Mouse (Mus musculus): ENCODE results near the gene Spire2. TPM values are rescaled to one million over a fixed set of nuclear protein-coding genes. Genes with fewer than 3 reads are reported as not detected.

Spire2 gene
- polyA plus RNA-seq, 1 experiment: 0.05 TPM

GRCm38 (mm10) chr8:123331301-123331700 is 1.2 kb upstream of the Spire2 start:
- TF ChIP-seq GATA1 (IDR thresholded peaks at IDR 0.05; ENCODE audit: low read length) (no peak), TAL1 (IDR thresholded peaks at IDR 0.05; ENCODE audit: low read length) (no peak)
- no peak overlapping the region for H3K4me3 ChIP-seq (replicated peaks)
- H3K27me3 ChIP-seq (ENCODE audit: control insufficient read depth): peaks cover 19% of the 10 kb centered on the region
- H3K9me3 ChIP-seq (ENCODE audit: control insufficient read depth, low read length): no peaks in the 10 kb centered on the region
- peaks cover 50% of the 10 kb centered on the region for H3K4me1 ChIP-seq (ENCODE audit: control insufficient read depth)
- no peaks in the 10 kb centered on the region for H3K36me3 ChIP-seq (ENCODE audit: control insufficient read depth)

GRCm38 (mm10) chr8:123331810-123332209 is 703 bp upstream of the Spire2 start:
- peaks cover 50% of the 10 kb centered on the region for H3K4me1 ChIP-seq (ENCODE audit: control insufficient read depth)
- H3K9me3 ChIP-seq (ENCODE audit: control insufficient read depth, low read length): no peaks in the 10 kb centered on the region
- no peaks in the 10 kb centered on the region for H3K36me3 ChIP-seq (ENCODE audit: control insufficient read depth)
- peaks cover 19% of the 10 kb centered on the region for H3K27me3 ChIP-seq (ENCODE audit: control insufficient read depth)
- TF ChIP-seq TAL1 (IDR thresholded peaks at IDR 0.05; ENCODE audit: low read length): no peak
- no peak for TF ChIP-seq GATA1 (IDR thresholded peaks at IDR 0.05; ENCODE audit: low read length)
- peak overlapping the region; percentile 76 for H3K4me3 ChIP-seq (replicated peaks)

DNA sequence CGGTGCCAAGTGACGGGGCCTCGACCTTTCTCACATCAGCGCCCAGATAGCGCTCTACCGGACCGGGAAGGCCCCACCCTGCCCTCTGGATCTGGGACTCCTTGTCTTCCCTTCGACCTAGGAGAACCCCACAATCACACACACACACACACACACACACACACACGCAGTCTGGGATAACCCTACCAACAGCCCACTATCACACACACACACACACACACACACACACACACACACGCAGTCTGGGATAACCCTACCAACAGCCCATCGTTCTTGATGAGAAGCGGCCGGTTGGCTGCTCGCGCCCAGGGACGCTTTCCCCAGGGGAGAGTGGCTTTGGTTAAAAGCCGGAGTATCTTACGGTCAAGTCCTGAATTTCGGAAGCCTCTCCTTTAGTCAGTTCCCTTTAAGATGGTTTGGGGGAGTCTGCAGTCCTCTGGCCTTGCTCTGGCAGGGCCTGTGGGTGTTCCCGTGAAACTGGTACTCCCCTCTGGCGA is 626 bp downstream of the Spire2 start:
- H3K4me3 ChIP-seq (replicated peaks): peak overlapping the region; percentile 76
- peaks cover 46% of the 10 kb centered on the region for H3K4me1 ChIP-seq (ENCODE audit: control insufficient read depth)
- H3K27me3 ChIP-seq (ENCODE audit: control insufficient read depth): peaks cover 19% of the 10 kb centered on the region
- no peak for TF ChIP-seq GATA1 (IDR thresholded peaks at IDR 0.05; ENCODE audit: low read length)
- no peak for TF ChIP-seq TAL1 (IDR thresholded peaks at IDR 0.05; ENCODE audit: low read length)
- no peaks in the 10 kb centered on the region for H3K36me3 ChIP-seq (ENCODE audit: control insufficient read depth)
- H3K9me3 ChIP-seq (ENCODE audit: control insufficient read depth, low read length): no peaks in the 10 kb centered on the region

GRCm38 (mm10) chr8:123333864-123334263 is 1.4 kb downstream of the Spire2 start:
- TF ChIP-seq GATA1 (IDR thresholded peaks at IDR 0.05; ENCODE audit: low read length): no peak
- no peak for TF ChIP-seq TAL1 (IDR thresholded peaks at IDR 0.05; ENCODE audit: low read length)
- peaks cover 46% of the 10 kb centered on the region for H3K4me1 ChIP-seq (ENCODE audit: control insufficient read depth)
- no peak overlapping the region for H3K4me3 ChIP-seq (replicated peaks)
- H3K27me3 ChIP-seq (ENCODE audit: control insufficient read depth): peaks cover 19% of the 10 kb centered on the region
- no peaks in the 10 kb centered on the region for H3K36me3 ChIP-seq (ENCODE audit: control insufficient read depth)
- no peaks in the 10 kb centered on the region for H3K9me3 ChIP-seq (ENCODE audit: control insufficient read depth, low read length)

DNA sequence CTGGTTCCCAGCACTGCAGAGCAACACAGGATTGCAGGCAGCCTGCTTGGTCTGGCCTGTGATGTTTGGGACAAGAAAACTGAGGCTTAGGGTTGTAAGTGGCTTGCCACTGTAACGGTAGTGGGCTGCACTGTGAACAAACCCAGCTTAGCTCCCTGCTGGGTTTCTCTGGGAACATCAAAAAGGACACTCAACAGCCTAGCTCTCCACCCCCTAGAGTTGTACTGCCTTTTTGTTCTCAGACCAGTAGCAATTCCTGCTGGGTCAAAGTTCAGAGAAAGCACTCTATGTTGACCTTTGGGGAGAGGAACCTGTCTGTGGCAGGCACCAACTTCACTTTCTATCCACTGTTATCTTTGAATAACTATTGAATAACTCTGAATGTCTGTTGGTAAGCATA is 2.0 kb downstream of the Spire2 start:
- no peaks in the 10 kb centered on the region for H3K36me3 ChIP-seq (ENCODE audit: control insufficient read depth)
- TF ChIP-seq GATA1 (IDR thresholded peaks at IDR 0.05; ENCODE audit: low read length): no peak
- TF ChIP-seq TAL1 (IDR thresholded peaks at IDR 0.05; ENCODE audit: low read length): no peak
- H3K27me3 ChIP-seq (ENCODE audit: control insufficient read depth): peaks cover 19% of the 10 kb centered on the region
- H3K4me3 ChIP-seq (replicated peaks): no peak overlapping the region
- peaks cover 41% of the 10 kb centered on the region for H3K4me1 ChIP-seq (ENCODE audit: control insufficient read depth)
- H3K9me3 ChIP-seq (ENCODE audit: control insufficient read depth, low read length): no peaks in the 10 kb centered on the region

DNA sequence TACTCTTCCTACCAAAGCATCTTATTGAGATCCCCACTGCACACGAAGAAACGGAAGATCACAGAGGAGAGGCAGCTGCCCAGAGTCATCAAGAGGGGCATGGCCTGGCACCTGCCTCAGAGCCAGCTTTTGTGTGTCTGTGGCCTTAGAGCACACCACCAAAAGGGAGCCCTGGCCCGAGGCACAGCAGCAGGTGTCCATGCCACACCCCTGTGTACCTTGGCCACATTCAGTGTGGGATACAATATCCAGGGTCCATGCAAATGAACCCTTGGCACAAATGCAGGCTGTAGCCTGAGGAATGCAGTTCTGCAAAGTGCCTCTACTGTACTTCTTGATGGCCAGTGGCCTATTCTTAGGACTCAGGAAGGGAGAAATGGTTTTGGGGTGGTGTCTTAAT is 5.0 kb downstream of the Spire2 start:
- H3K27me3 ChIP-seq (ENCODE audit: control insufficient read depth): peaks cover 19% of the 10 kb centered on the region
- H3K36me3 ChIP-seq (ENCODE audit: control insufficient read depth): no peaks in the 10 kb centered on the region
- H3K9me3 ChIP-seq (ENCODE audit: control insufficient read depth, low read length): peaks cover 3% of the 10 kb centered on the region
- H3K4me3 ChIP-seq (replicated peaks): no peak overlapping the region
- H3K4me1 ChIP-seq (ENCODE audit: control insufficient read depth): peaks cover 27% of the 10 kb centered on the region
- TF ChIP-seq TAL1 (IDR thresholded peaks at IDR 0.05; ENCODE audit: low read length) (no peak), GATA1 (IDR thresholded peaks at IDR 0.05; ENCODE audit: low read length) (no peak)

DNA sequence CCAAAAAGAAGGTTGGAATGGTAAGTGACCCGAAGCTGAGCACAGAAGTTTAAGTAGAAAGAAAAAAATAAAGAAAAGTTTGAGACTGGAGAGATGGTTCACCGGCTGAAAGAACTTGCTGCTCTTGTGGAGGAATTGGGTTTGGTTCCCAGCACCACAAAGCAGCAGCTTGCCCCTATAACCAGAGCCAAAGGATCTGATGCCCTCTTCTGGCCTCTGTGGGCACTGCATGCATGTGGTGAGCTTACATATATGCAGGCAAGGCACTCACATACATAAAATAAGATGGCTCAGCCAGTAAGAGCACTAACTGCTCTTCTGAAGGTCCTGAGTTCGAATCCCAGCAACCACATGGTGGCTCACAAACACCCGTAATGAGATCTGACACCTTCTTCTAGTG is 7.6 kb downstream of the Spire2 start:
- Histone ChIP-seq H3K27me3 (ENCODE audit: control insufficient read depth) (no peaks in the 10 kb centered on the region), H3K36me3 (ENCODE audit: control insufficient read depth) (no peaks in the 10 kb centered on the region), H3K4me3 (replicated peaks) (no peak overlapping the region), H3K4me1 (ENCODE audit: control insufficient read depth) (peaks cover 12% of the 10 kb centered on the region), H3K9me3 (ENCODE audit: control insufficient read depth, low read length) (peaks cover 3% of the 10 kb centered on the region)
- TF ChIP-seq TAL1 (IDR thresholded peaks at IDR 0.05; ENCODE audit: low read length) (no peak), GATA1 (IDR thresholded peaks at IDR 0.05; ENCODE audit: low read length) (no peak)

DNA sequence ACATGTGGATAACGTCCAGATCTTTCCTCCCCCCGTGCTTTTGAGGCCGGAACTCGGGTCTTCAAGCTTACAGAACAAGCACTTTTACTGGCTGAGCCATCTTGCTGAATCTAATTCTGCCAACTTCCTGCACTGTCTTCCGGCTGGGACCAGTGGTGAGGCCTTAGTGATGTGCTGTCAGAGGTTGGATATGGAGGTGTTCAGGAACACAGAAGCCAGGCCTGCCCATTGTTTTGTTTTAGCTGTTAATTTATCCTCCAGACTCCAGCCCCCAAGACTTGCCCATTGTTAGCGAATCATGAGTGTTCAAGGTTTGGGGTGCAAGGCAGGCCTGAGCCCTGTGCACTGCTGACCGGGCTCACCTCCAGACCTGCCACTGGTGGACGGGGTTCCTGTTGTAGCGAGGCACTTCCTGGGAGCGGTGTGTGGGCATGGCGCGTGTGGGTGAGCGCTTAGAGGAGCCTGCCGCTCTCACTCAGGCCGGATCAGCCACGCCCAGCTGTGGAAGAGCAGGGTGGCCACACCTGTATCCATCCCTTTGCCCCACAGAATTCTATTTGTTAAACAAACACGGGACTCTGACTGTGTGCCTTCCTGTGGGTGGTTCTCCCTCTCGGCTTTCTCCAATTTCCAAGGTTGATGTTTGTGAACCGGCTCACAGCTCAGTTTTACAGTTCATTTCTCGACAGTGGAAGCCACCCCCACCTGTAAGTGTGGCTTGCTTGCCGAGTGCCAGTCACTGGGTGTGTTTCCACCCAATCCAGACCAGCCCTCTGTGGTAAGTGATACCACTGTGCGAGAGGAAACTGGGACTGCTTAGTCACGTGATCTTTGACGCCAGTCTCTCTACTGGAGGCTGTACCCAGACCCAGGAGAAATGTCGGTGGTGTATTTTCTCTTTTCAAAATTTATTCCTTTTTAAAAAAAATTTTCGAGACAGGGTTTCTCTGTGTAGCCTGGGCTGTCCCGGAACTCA is 8.8 kb downstream of the Spire2 start:
- Histone ChIP-seq H3K4me3 (replicated peaks) (no peak overlapping the region), H3K27me3 (ENCODE audit: control insufficient read depth) (no peaks in the 10 kb centered on the region), H3K9me3 (ENCODE audit: control insufficient read depth, low read length) (peaks cover 3% of the 10 kb centered on the region), H3K4me1 (ENCODE audit: control insufficient read depth) (peaks cover 21% of the 10 kb centered on the region), H3K36me3 (ENCODE audit: control insufficient read depth) (no peaks in the 10 kb centered on the region)
- TF ChIP-seq GATA1 (IDR thresholded peaks at IDR 0.05; ENCODE audit: low read length): no peak
- TF ChIP-seq TAL1 (IDR thresholded peaks at IDR 0.05; ENCODE audit: low read length): no peak

- Histone ChIP-seq H3K27me3 (ENCODE audit: control insufficient read depth) (no peaks in the 10 kb centered on the region), H3K36me3 (ENCODE audit: control insufficient read depth) (no peaks in the 10 kb centered on the region), H3K9me3 (ENCODE audit: control insufficient read depth, low read length) (peaks cover 3% of the 10 kb centered on the region), H3K4me1 (ENCODE audit: control insufficient read depth) (peaks cover 24% of the 10 kb centered on the region), H3K4me3 (replicated peaks) (no peak overlapping the region)
- no peak for TF ChIP-seq TAL1 (IDR thresholded peaks at IDR 0.05; ENCODE audit: low read length)
- no peak for TF ChIP-seq GATA1 (IDR thresholded peaks at IDR 0.05; ENCODE audit: low read length)
These were observed 9.7 kb downstream of the Spire2 start for GRCm38 (mm10) chr8:123342253-123342652.

Measured in erythroblast, embryonic 14.5 days (primary cell).